Mouse (Mus musculus) heart, postnatal 25 days (tissue): ENCODE measurements around the gene Iglon5. TPM values are rescaled to one million over a fixed set of nuclear protein-coding genes. Genes with fewer than 3 reads are reported as not detected.
A peak's percentile ranks its signal among the peaks of the same experiment; 100 is the strongest.

ENCODE experiments used
- DNase-seq: peaks from one replicate; pipeline ENCODE4 v3.0.0; 2022; ENCODE audit warnings: low spot score
- intact Hi-C: fragments of 180-260 bp; cut with DNase I; formaldehyde crosslinking; loops from one replicate; pipeline ENCODE4 v1.15.1; 2025
- microRNA-seq: library from miRNA; unstranded; fragments of <30 nt; microRNA quantifications from one replicate; pipeline ENCODE4 v1.2.0, GENCODE M21; 2022
- total RNA-seq, 2 experiments: library from RNA; stranded (reverse); gene quantifications; 2 replicates each; pipeline ENCODE4 v1.2.3; 2021

The Iglon5 gene
- total RNA-seq, 2 experiments from 2014 or later, result 0.13 to 0.22 TPM

DNA sequence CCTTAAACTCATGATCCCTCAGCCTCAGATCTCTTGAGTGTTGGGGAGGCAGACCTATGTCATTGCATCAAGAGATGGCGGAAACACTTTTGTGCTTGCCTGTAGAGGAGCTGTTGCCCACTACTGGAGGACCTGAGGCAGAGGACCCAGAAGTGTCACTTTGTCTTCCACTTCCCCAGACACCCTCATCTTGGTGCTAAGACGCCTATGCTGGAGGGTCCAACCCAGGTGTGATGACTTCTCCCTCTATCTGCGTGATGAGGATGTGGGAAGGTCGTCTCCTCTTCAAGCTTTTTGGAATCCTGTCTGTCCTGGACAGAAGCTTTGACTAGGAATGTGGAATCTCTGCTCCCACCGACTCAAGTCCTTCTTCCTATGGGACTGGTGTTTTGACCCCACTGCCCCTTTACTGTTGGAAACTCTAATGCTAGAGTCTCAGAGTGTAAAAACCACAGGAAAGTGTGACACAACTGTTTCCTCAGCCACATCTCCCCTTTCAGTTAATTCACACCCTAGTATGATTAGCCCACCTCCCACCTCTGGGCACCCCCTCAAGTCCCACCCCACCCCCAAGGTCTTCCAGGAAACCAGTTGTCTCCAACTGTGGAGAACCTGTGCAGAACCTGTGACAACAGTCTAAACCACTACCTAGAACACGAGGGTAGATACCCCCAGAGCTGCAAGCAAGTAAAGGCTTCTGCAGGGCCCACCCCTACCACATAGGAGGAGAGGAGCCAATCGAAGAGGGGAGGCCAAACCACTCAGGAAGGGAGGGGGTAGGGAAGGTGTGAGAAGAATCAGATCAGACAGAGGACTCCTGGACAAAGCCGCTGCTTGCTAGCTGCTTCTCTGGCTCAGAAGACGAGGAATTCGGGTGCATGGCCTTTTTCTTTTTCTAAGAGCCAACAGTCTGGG, 53.3 kb downstream of the Iglon5 start, which contains the start of gene Nkg7:
Gene Nkg7, plus strand, starts transcription at position 733 of the 915 bp plus-strand sequence.
- intact Hi-C loops, result no loop called here
- no peak for DNase-seq

DNA sequence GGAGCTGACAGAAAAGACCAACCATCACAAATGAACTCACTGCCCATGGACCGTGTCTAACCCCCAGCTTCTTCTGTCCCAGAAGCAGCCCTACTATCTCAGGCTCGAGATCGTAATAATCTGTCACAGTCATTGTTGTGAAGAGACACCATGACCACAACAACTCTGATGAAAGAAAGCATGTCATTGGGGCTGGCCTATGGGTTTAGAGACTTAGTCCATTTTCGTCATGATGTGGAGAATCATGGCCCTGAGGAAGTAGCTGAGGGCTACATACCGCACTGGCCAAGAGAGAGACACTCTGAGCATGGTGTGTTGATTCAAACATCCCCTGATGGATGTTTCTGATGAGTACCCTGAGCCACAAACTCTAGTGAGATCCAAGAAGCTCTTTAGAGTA, 55.2 kb downstream of the Iglon5 start:
- DNase-seq, result no peak

DNA sequence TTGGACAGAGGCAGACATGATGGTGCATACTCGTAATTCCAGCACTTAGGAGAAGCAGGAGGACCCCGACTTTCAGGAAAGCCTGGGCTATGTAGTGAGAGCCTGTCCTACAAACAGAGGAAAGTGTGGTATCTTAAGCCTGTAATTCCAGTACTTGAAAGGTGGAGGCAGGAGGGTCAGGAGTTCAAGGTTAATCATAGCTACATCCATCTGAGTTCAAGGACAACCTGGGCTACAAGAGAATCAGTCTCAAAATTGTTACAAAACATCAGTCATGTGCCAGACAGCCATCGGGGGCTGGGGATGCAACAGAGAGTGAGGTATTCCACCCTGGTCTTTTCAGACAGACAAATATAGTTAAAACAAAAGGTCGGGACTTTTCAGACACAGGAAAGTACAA, 57.0 kb downstream of the Iglon5 start:
- no peak for DNase-seq
- intact Hi-C loops, result no loop called here

More for the DNA sequence above, 55.2 kb downstream of the Iglon5 start:
- intact Hi-C loops, result no loop called here

- intact Hi-C loops, result no loop called here
Measured at GRCm38 (mm10) chr7:43429500-43429899, 60.4 kb downstream of the Iglon5 start.

GRCm38 (mm10) chr7:43427406-43427805, 62.5 kb downstream of the Iglon5 start, which contains the start of gene Lim2:
Gene Lim2, plus strand, starts transcription at chr7:43427670.
- intact Hi-C loops, result no loop called here

More at GRCm38 (mm10) chr7:43429500-43429899, 60.4 kb downstream of the Iglon5 start:
- DNase-seq, result no peak

DNA sequence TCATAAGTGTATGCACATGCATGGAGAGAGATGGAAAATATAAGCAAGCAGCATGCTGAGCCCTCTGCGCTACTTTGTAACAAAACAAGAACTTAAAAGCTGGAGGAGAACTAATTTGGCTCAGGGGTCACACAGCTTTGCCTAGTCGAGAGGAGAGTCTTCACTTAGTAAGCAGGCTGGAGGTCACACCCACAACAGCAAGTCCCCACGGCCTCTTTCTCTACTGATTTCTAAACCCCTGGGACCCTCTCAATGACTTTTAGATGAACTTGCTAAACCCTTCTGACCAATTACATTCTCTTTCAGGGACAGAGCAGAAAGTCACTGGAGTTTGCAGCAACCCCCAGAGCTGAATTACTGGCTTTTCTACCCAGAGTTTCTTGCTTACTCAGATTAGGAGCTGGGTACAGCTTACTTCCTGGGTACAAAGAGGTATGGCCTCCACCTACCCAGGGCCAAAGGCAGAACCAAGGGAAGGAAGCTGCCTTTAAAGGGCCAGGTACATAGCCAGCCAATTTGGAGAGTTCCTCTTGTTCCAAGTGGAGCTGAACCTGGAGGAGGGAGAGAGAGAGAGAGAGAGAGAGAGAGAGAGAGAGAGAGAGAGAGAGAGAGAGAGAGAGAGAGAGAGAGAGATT, 65.8 kb downstream of the Iglon5 start:
- intact Hi-C loops, result loop anchor here (1.0 kb wide), 1 partner anchor 42 kb away; no protein-coding TSS in a partner anchor
- no peak for DNase-seq

More at GRCm38 (mm10) chr7:43427406-43427805, 62.5 kb downstream of the Iglon5 start, which contains the start of gene Lim2:
- DNase-seq, result no peak

DNA sequence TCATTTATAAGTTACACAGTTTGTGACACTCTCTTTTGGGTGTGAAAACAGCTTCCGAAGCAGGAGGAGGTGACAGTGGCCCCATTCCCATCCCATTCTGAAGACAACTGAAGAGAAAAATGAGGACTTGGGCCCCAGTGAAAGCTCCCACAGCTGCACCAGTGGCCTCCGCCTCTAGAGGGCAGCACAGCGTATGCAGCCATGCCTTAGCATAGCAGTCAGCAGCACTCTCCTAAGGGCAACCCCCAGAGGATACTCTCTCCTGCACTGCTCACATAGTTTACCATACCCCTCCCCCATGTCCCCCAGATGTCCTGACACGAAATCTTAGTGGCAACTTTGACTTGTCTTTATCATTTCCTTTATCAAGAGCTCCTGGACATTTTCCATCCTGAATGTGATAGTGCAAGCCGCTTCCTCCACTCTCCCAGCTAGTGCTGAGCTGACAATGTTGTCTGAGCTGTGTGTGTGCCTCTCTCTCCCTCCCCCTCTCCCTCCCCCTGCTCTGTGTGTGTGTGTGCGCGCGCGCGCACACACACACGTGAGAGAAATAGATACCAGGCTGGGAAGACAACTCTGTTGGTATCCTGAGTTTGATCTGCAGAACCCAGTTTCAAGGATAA, 66.8 kb downstream of the Iglon5 start:
- peak; percentile 49 for DNase-seq
- intact Hi-C loops, result loop anchor here (1.0 kb wide), 1 partner anchor 43 kb away; no protein-coding TSS in a partner anchor

Small RNA genes lying within 50 kb of the gene (microRNA-seq; reads per million reads assigned to microRNA genes)
- 5.6 reads per million, percentile 16 among the genes with 10 or more reads in this experiment for gene Mir7051

Other genes starting within 250 kb of the Iglon5 start
- 10 to 100 TPM; 17.3 to 18.4 TPM for gene Zfp715, start 176.8 kb downstream of the Iglon5 start, total RNA-seq
- not detected for gene Siglecf, start 138.7 kb downstream of the Iglon5 start, total RNA-seq
- under 1 TPM; 0.13 to 0.14 TPM for gene Siglecg, start 81.9 kb downstream of the Iglon5 start, total RNA-seq
- not detected for gene Lim2, start 62.4 kb downstream of the Iglon5 start, total RNA-seq
- not detected for gene Nkg7, start 53.0 kb downstream of the Iglon5 start, total RNA-seq
- not detected for gene Cldnd2, start 49.3 kb downstream of the Iglon5 start, total RNA-seq
- 1,000 to 10,000 TPM; 1,293 to 1,340 TPM for gene Etfb, start 46.0 kb downstream of the Iglon5 start, total RNA-seq
- gene Gm45233, start 45.9 kb downstream of the Iglon5 start, total RNA-seq, result under 1 TPM; 0.39 to 0.61 TPM
- 1 to 10 TPM in 1 of 2 experiments, under 1 TPM in 1; 0.81 to 1.8 TPM for gene Vsig10l, start 26.9 kb downstream of the Iglon5 start, total RNA-seq
- not detected for gene 4931406B18Rik, start 15.9 kb upstream of the Iglon5 start, total RNA-seq
- gene Cd33, start 54.4 kb upstream of the Iglon5 start, total RNA-seq, result 1 to 10 TPM; 3.2 to 3.4 TPM
- 1 to 10 TPM in 1 of 2 experiments, under 1 TPM in 1; 0.70 to 1.1 TPM for gene Zfp658, start 72.2 kb upstream of the Iglon5 start, total RNA-seq
- 1 to 10 TPM; 7.4 to 7.7 TPM for gene Zfp719, start 89.5 kb upstream of the Iglon5 start, total RNA-seq
- gene Zfp819, start 117.1 kb upstream of the Iglon5 start, total RNA-seq, result not detected
- gene Ceacam18, start 144.6 kb upstream of the Iglon5 start, total RNA-seq, result not detected
- 1 to 10 TPM; 1.1 TPM for gene Siglece, start 170.1 kb upstream of the Iglon5 start, total RNA-seq
- gene Ctu1, start 181.9 kb upstream of the Iglon5 start, total RNA-seq, result 1 to 10 TPM; 3.2 to 3.8 TPM
- under 1 TPM; 0.28 to 0.34 TPM for gene Klk14, start 200.3 kb upstream of the Iglon5 start, total RNA-seq
- gene Klk13, start 222.5 kb upstream of the Iglon5 start, total RNA-seq, result not detected